Mouse (Mus musculus) midbrain, embryonic 13.5 days (tissue): ENCODE results near the gene Ttll12. TPM values are rescaled to one million over a fixed set of nuclear protein-coding genes. Genes with fewer than 3 reads are reported as not detected.

Source experiments
- ATAC-seq: fragments of 200-750 bp; cut with Nextera tagmentation; 2 replicates; pipeline ENCODE4 v1.8.0; 2017; ENCODE audit warnings: mild to moderate bottlenecking, moderate TSS enrichment, moderate library complexity
- H3K27ac ChIP-seq: fragments of 300-500 bp; sonication (generic); 2 replicates; pipeline ENCODE4 v1.5.1; 2015; ENCODE audit warnings: inconsistent platforms, mild to moderate bottlenecking, moderate library complexity
- H3K27me3 ChIP-seq: fragments of 300-500 bp; sonication (generic); 2 replicates; pipeline ENCODE4 v1.6.1; 2015; ENCODE audit warnings: mild to moderate bottlenecking, inconsistent platforms
- H3K36me3 ChIP-seq: fragments of 300-500 bp; sonication (generic); 2 replicates; pipeline ENCODE4 v1.6.1; 2015; ENCODE audit warnings: mild to moderate bottlenecking, inconsistent platforms
- H3K4me1 ChIP-seq: fragments of 300-500 bp; sonication (generic); replicated peaks from 2 replicates; pipeline ENCODE4 v1.6.1; 2015; ENCODE audit warnings: inconsistent platforms
- H3K4me2 ChIP-seq: fragments of 300-500 bp; sonication (generic); replicated peaks from 2 replicates; pipeline ENCODE4 v1.6.1; 2015; ENCODE audit warnings: moderate library complexity, mild to moderate bottlenecking, inconsistent platforms
- H3K4me3 ChIP-seq: fragments of 300-500 bp; sonication (generic); replicated peaks from 2 replicates; pipeline ENCODE4 v1.5.1; 2015; ENCODE audit warnings: mild to moderate bottlenecking, inconsistent platforms
- H3K9ac ChIP-seq: fragments of 300-500 bp; sonication (generic); replicated peaks from 2 replicates; pipeline ENCODE4 v1.6.1; 2015; ENCODE audit warnings: mild to moderate bottlenecking, inconsistent platforms
- H3K9me3 ChIP-seq: fragments of 300-500 bp; sonication (generic); 2 replicates; pipeline ENCODE4 v1.6.1; 2016; ENCODE audit warnings: mild to moderate bottlenecking, inconsistent platforms
- WGBS: fragments of 180-500 bp; shearing (Covaris S2); methylation state at CpG from one replicate; pipeline ENCODE4 v1.1.7; 2015; 5-methylcytosine and 5-hydroxymethylcytosine counted together
- polyA plus RNA-seq: library from polyadenylated mRNA; unstranded; fragments of >200 nt; fragmentation: Nextera tagmentation; extraction: Ambion mirVana; gene quantifications from 2 replicates; pipeline ENCODE4 v1.2.1, GENCODE M21; 2015

Ttll12 gene
- polyA plus RNA-seq, 1 experiment from 2014 or later, result 47.7 TPM

DNA sequence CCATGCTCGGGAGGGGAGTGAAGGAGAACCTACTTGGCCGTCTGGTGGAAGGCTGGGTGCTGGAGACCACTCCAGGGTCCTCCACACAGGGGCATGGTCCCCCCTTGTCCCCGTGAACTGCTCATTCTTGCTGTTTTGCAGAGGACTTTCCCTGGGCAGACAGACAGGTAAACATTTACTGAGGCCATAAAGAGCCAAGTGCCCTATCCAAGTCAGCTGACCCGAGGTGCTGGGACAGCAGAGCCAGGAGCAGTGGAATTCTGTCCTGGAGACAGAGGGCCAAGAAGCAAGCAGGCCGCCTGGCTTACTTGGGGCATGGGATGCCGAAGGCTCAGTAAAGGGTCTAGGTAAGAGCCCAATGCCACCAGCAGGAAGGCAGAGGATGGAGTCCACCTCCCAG lies 64.3 kb downstream of the Ttll12 start:
- 81% methylated on average over 6 of the region's 6 CpGs for WGBS
- no peak overlapping the region for H3K4me2 ChIP-seq
- no peak for ATAC-seq
- no peaks in the 10 kb centered on the region for H3K36me3 ChIP-seq
- peaks cover 36% of the 10 kb centered on the region for H3K27me3 ChIP-seq
- no peak overlapping the region for H3K9ac ChIP-seq
- peaks cover 18% of the 10 kb centered on the region for H3K4me1 ChIP-seq
- H3K4me3 ChIP-seq, result no peak overlapping the region
- no peaks in the 10 kb centered on the region for H3K9me3 ChIP-seq
- no peak overlapping the region for H3K27ac ChIP-seq

DNA sequence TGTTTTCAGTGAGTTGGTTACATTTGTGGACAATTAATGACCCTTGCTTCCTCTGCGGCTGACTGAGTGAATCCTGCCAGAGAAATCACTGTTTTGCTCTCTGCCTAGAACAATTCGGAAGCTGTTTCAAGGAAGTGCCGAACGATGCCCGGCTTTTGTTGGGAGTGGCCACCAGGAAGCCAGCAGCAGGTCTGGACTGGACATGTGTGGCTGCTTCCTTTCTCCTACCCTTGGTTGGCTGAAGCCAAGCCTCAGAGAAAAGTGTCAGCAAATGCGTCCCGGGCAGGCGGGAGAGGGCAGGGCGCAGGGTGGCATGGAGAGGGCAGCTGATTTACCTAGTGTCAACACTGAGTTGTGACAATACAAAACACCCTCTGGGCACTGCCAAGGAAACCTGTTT lies 64.7 kb downstream of the Ttll12 start:
- Histone ChIP-seq H3K4me3 (no peak overlapping the region), H3K27me3 (peaks cover 41% of the 10 kb centered on the region), H3K36me3 (no peaks in the 10 kb centered on the region), H3K9ac (no peak overlapping the region), H3K9me3 (no peaks in the 10 kb centered on the region), H3K4me1 (peaks cover 18% of the 10 kb centered on the region), H3K27ac (no peak overlapping the region), H3K4me2 (no peak overlapping the region)
- WGBS, result 87% methylated on average over 9 of the region's 9 CpGs
- no peak for ATAC-seq

DNA sequence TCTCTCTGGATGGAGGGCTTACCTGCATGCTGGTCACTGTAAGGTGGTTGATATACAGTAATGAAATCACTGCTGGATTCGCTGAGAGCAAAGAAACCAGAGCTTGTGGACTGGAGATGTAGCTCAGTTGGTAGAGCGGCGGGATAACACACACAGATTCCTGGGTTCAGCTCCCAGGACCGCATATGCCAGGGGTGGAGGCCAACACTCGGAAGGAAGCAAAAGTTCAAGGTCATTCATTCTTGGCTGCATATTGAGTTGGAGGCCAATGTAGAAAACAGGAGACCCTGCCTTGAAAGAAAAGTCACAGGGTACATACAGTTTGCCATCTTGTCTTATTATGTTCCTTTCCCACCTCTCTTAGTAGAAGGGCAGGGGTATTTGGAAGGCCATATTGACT lies 65.2 kb downstream of the Ttll12 start:
- H3K27me3 ChIP-seq, result peaks cover 46% of the 10 kb centered on the region
- H3K9me3 ChIP-seq, result no peaks in the 10 kb centered on the region
- H3K36me3 ChIP-seq, result no peaks in the 10 kb centered on the region
- ATAC-seq, result no peak
- no peak overlapping the region for H3K4me3 ChIP-seq
- peaks cover 18% of the 10 kb centered on the region for H3K4me1 ChIP-seq
- H3K27ac ChIP-seq, result no peak overlapping the region
- H3K4me2 ChIP-seq, result no peak overlapping the region
- 86% methylated on average over 5 of the region's 5 CpGs for WGBS
- H3K9ac ChIP-seq, result no peak overlapping the region

DNA sequence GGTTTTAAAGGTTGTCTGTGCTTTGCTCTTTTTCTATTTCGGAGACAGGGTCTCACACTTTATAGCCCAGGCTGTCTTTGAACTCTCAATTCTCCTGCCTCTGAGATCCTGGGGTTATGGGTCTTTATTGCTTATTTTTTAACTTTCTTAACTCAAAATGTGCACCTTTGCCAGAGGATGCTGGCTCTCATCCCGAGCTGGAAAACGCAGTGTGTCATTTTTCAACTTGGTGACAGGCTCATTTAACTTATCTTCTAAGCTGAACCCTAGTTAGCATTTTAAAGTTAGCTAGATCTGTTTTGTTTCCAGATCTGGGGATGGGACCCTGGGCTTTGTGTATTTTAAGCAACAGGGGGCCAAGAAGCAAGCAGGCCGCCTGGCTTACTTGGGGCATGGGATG lies 66.1 kb downstream of the Ttll12 start:
- 80% methylated on average over 4 of the region's 4 CpGs for WGBS
- no peak for ATAC-seq
- no peak overlapping the region for H3K4me3 ChIP-seq
- H3K27ac ChIP-seq, result no peak overlapping the region
- H3K4me1 ChIP-seq, result peaks cover 20% of the 10 kb centered on the region
- H3K4me2 ChIP-seq, result no peak overlapping the region
- no peak overlapping the region for H3K9ac ChIP-seq
- H3K27me3 ChIP-seq, result peaks cover 52% of the 10 kb centered on the region
- no peaks in the 10 kb centered on the region for H3K36me3 ChIP-seq
- no peaks in the 10 kb centered on the region for H3K9me3 ChIP-seq

DNA sequence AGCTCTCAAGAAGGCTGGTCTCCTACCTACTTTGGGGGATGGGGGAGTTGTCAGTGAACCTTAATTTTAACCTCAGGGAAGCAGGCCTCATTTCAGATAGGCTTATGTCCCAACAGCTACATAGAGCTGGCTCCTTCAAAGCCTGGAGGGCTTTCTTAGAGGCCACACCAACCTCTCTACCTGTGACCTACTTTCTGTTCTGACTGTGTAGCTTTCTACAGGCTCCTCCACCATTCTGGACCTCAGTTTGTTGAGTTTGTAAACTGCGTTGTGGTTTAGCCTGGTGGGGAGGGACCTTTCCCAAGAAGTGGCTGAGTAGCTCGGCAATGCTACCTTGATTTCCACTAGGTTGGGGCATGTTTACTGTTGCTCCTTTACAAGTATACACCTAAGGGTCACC lies 67.2 kb downstream of the Ttll12 start:
- Histone ChIP-seq H3K36me3 (no peaks in the 10 kb centered on the region), H3K27me3 (peaks cover 52% of the 10 kb centered on the region), H3K4me1 (peaks cover 29% of the 10 kb centered on the region), H3K27ac (no peak overlapping the region), H3K9me3 (no peaks in the 10 kb centered on the region), H3K4me2 (peak overlapping the region; percentile 86; the same call in 1 of the 2 replicates), H3K9ac (no peak overlapping the region), H3K4me3 (no peak overlapping the region)
- 67% methylated on average over 2 of the region's 2 CpGs for WGBS
- ATAC-seq, result no peak

DNA sequence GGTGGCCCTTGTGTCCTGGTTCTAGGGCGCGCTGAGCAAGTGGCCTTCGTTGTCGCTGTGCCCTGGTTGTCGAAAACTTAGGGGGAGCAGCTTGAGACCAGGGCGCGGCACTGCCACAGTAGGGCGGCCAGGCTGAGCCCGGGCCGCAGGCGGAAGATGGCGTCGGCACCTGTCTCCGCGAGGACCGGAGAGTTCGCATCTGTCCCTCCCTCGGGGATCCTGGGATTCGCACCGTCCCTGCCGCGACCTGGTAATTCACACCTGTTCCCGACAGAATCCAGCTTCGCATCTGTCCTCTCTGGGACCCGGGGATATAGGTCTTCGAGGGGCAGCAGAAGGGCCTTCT lies 67.9 kb downstream of the Ttll12 start:
- H3K36me3 ChIP-seq, result no peaks in the 10 kb centered on the region
- H3K4me2 ChIP-seq, result peak overlapping the region; percentile 86
- H3K27me3 ChIP-seq, result peaks cover 52% of the 10 kb centered on the region
- H3K27ac ChIP-seq, result no peak overlapping the region
- no peaks in the 10 kb centered on the region for H3K9me3 ChIP-seq
- peak overlapping the region; percentile 61 for H3K9ac ChIP-seq
- no peak; the same call in 1 of the 2 replicates for ATAC-seq
- H3K4me3 ChIP-seq, result peak overlapping the region; percentile 49
- 2% methylated on average over 26 of the region's 26 CpGs for WGBS
- H3K4me1 ChIP-seq, result peaks cover 29% of the 10 kb centered on the region

DNA sequence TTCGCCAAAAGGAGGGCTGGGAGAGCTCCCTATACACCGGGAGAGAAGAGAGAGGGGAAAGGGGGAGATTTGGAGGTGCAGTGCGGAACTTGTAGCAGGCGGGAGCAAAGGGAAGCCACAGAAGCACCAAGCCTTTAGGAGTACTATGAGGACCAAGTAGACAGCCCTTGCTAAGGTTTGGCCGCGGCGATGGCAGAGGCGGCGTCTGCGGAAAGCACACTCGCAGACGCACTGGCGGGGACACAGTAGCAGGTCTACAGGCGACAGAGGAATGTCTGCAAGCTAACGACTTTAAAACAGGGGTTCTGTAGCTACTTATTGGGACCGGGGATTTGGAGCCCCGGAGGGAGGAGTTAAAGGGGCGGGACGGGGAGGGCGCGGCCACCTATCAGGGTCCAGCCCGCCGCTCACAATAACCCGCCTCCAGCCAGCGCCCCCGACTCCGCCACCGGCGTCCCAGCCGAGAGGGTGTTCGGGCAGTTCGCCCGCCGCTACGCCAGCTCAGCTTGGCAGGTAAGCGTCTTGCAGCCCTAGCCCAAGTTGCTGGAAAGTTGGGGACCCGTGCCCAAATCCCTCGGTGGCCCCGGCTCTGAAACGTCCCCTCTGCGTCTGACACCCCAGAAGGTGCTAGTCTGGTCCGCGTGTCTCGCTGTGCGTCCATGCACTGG lies 68.4 kb downstream of the Ttll12 start, which contains the start of gene Bik:
Gene Bik (plus strand): TSS at position 439 of the 668 bp plus-strand sequence.
- Histone ChIP-seq H3K9me3 (no peaks in the 10 kb centered on the region), H3K4me1 (peaks cover 29% of the 10 kb centered on the region), H3K9ac (peak within 1 kb of the TSS; percentile 61), H3K27ac (no peak within 1 kb of the TSS), H3K4me2 (peak within 1 kb of the TSS; percentile 86), H3K36me3 (no peaks in the 10 kb centered on the region), H3K27me3 (peaks cover 52% of the 10 kb centered on the region), H3K4me3 (peak within 1 kb of the TSS; percentile 49)
- ATAC-seq, result peak; percentile 69
- WGBS, result under 1% methylated on average over 45 of the region's 45 CpGs

Other genes starting within 250 kb of the Ttll12 start
- 39.2 and 39.5 TPM in 2 replicates for gene Arfgap3, start 244.9 kb downstream of the Ttll12 start, polyA plus RNA-seq
- gene Pacsin2, start 130.6 kb downstream of the Ttll12 start, polyA plus RNA-seq, result 25.4 and 27.1 TPM in 2 replicates
- gene Ttll1, start 84.3 kb downstream of the Ttll12 start, polyA plus RNA-seq, result 100 and 105 TPM in 2 replicates
- gene Bik, start 68.3 kb downstream of the Ttll12 start, polyA plus RNA-seq, result 0.80 and 1.2 TPM in 2 replicates
- 9.6 and 9.9 TPM in 2 replicates for gene Tspo, start 31.6 kb downstream of the Ttll12 start, polyA plus RNA-seq
- 31.8 and 35.9 TPM in 2 replicates for gene Mcat, start 31.4 kb downstream of the Ttll12 start, polyA plus RNA-seq
- 15.5 and 16.7 TPM in 2 replicates for gene Scube1, start 129.9 kb upstream of the Ttll12 start, polyA plus RNA-seq
- 10.0 and 18.2 TPM in 2 replicates for gene Mpped1, start 184.3 kb upstream of the Ttll12 start, polyA plus RNA-seq